Mouse (Mus musculus): Measurements from ENCODE around the gene Gab3. TPM values are rescaled to one million over a fixed set of nuclear protein-coding genes. Genes with fewer than 3 reads are reported as not detected.

The Gab3 gene
- 2.0 TPM for polyA plus RNA-seq (2014; fragmentation: Illumina TruSeq; extraction: RNeasy Lipid Tissue Mini Kit (QIAGEN cat#74804); ENCODE audit: low read depth, low replicate concordance)

GRCm38 (mm10) chrX:75084774-75085508 is at the start of gene Gab3:
Gab3 (minus strand) TSS chrX:75085458.

GRCm38 (mm10) chrX:75130467-75131160 is 45.4 kb upstream of the Gab3 start, which contains the start of gene Mpp1:
Mpp1 (minus strand) TSS chrX:75131016.

GRCm38 (mm10) chrX:75095369-75096162 is 10.3 kb upstream of the Gab3 start, which contains the start of gene Dkc1:
Dkc1 (plus strand) TSS chrX:75095854.

Other genes starting within 250 kb of the Gab3 start
- not detected for gene Gm5936, start 248.3 kb downstream of the Gab3 start, polyA plus RNA-seq (2014; fragmentation: Illumina TruSeq; extraction: RNeasy Lipid Tissue Mini Kit (QIAGEN cat#74804); ENCODE audit: low read depth, low replicate concordance)
- 65.5 TPM for gene Dkc1, start 10.4 kb upstream of the Gab3 start, polyA plus RNA-seq (2014; fragmentation: Illumina TruSeq; extraction: RNeasy Lipid Tissue Mini Kit (QIAGEN cat#74804); ENCODE audit: low read depth, low replicate concordance)
- gene Mpp1, start 45.6 kb upstream of the Gab3 start, polyA plus RNA-seq (2014; fragmentation: Illumina TruSeq; extraction: RNeasy Lipid Tissue Mini Kit (QIAGEN cat#74804); ENCODE audit: low read depth, low replicate concordance): 41.0 TPM
- gene Smim9, start 78.3 kb upstream of the Gab3 start, polyA plus RNA-seq (2014; fragmentation: Illumina TruSeq; extraction: RNeasy Lipid Tissue Mini Kit (QIAGEN cat#74804); ENCODE audit: low read depth, low replicate concordance): not detected

Measured in sigmoid colon, adult 10 weeks (tissue).